Mouse (Mus musculus) cerebellum, adult 2 months (tissue): ENCODE data around the gene Sdk1.

ENCODE experiments used
- CTCF ChIP-seq: fragments of 200-500 bp; IDR thresholded peaks from 2 replicates; pipeline ENCODE4 v1.5.1; 2011; ENCODE audit warnings: low read depth, mild to moderate bottlenecking, control low read depth, low read length, moderate library complexity, borderline replicate concordance; ENCODE audit not compliant: insufficient read depth
- POLR2A ChIP-seq: fragments of 200-500 bp; IDR thresholded peaks from 2 replicates; pipeline ENCODE4 v1.6.1; 2011; ENCODE audit warnings: low read length, control low read depth, borderline replicate concordance; ENCODE audit not compliant: insufficient read depth

GRCm38 (mm10) chr5:141568106-141568505 lies 326.8 kb downstream of the Sdk1 start:
- TF ChIP-seq CTCF: no peak
- TF ChIP-seq POLR2A: no peak
